Mouse (Mus musculus): Measurements from ENCODE around the gene Shb. TPM values are rescaled to one million over a fixed set of nuclear protein-coding genes. Genes with fewer than 3 reads are reported as not detected.
"Not testable (repeated sequence)": the region's sequence is repeated elsewhere in the genome, so short reads cannot be mapped to it uniquely, and the experiment has no call there.

Gene Shb
- polyA plus RNA-seq, 1 experiment from 2014 or later: 7.2 TPM

GRCm38 (mm10) chr4:45396211-45396610 lies 136.1 kb downstream of the Shb start:
- not testable (repeated sequence) for ATAC-seq; H3K27ac ChIP-seq; H3K4me1 ChIP-seq; H3K27me3 ChIP-seq; H3K4me2 ChIP-seq; H3K4me3 ChIP-seq; H3K9ac ChIP-seq; H3K9me3 ChIP-seq (replicated peaks)
- WGBS: 90% methylated on average over 6 of the region's 6 CpGs
- H3K36me3 ChIP-seq (ENCODE audit: poor library complexity, severe bottlenecking): peaks cover 54% of the 10 kb centered on the region

DNA sequence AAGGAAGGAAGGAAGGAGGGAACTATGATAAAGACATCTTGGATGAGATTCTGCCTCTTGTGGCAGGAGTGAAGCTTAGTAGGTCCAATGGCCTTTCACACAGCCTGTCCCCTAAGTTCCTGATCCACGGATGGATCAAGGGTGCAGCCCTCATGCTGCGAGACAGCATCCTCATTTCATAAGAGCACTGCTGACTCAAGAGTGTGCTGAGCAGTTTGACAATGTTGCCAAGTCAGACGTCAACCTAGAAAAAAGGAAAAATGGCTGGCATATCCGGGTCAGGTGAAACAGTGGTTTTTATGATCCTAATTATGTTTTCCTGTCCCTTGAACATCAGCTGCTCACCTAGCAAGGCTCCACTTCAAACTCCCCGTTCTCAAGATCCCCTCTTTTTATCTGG lies 138.6 kb downstream of the Shb start:
- H3K27ac ChIP-seq: no peak overlapping the region

GRCm38 (mm10) chr4:45392994-45393393 lies 139.3 kb downstream of the Shb start:
- Histone ChIP-seq H3K27me3 (no peaks in the 10 kb centered on the region), H3K36me3 (ENCODE audit: poor library complexity, severe bottlenecking) (peaks cover 24% of the 10 kb centered on the region), H3K4me1 (peaks cover 4% of the 10 kb centered on the region), H3K9me3 (replicated peaks) (no peaks in the 10 kb centered on the region), H3K9ac (no peak overlapping the region), H3K4me3 (no peak overlapping the region), H3K27ac (no peak overlapping the region), H3K4me2 (no peak overlapping the region)
- 91% methylated on average over 8 of the region's 8 CpGs for WGBS
- no peak for ATAC-seq

More for the DNA sequence above, 138.6 kb downstream of the Shb start:
- no peak overlapping the region for H3K4me2 ChIP-seq
- H3K9me3 ChIP-seq (replicated peaks): no peaks in the 10 kb centered on the region
- 80% methylated on average over 5 of the region's 5 CpGs for WGBS
- no peak overlapping the region for H3K4me3 ChIP-seq
- H3K36me3 ChIP-seq (ENCODE audit: poor library complexity, severe bottlenecking): peaks cover 31% of the 10 kb centered on the region
- H3K27me3 ChIP-seq: no peaks in the 10 kb centered on the region
- H3K9ac ChIP-seq: no peak overlapping the region
- no peak for ATAC-seq
- H3K4me1 ChIP-seq: peaks cover 4% of the 10 kb centered on the region

DNA sequence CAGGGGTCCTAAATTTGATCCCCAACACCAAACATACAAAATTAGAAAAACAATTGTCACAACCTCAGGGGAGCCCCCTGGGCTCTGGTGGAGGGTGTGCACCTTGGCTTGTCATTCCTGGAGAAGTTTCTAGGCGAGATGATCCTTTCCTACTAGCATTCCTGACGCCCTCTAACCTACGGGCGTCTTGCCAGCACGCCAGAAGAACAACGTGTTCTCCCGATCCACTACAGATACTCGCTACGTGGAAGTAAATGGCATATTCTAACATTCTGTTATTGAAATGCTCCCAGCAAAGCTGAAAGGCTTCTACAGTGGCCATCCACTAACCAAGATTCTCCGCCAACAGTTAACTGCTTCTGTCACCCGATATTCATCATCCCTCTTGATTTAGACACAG lies 139.7 kb downstream of the Shb start:
- no peak for ATAC-seq
- no peaks in the 10 kb centered on the region for H3K27me3 ChIP-seq
- H3K4me3 ChIP-seq: no peak overlapping the region
- no peaks in the 10 kb centered on the region; the same call in 1 of the 2 replicates for H3K9me3 ChIP-seq (replicated peaks)
- no peak overlapping the region for H3K9ac ChIP-seq
- no peak overlapping the region for H3K27ac ChIP-seq
- WGBS: 78% methylated on average over 11 of the region's 11 CpGs
- H3K4me2 ChIP-seq: no peak overlapping the region
- peaks cover 4% of the 10 kb centered on the region for H3K4me1 ChIP-seq
- H3K36me3 ChIP-seq (ENCODE audit: poor library complexity, severe bottlenecking): peaks cover 20% of the 10 kb centered on the region

DNA sequence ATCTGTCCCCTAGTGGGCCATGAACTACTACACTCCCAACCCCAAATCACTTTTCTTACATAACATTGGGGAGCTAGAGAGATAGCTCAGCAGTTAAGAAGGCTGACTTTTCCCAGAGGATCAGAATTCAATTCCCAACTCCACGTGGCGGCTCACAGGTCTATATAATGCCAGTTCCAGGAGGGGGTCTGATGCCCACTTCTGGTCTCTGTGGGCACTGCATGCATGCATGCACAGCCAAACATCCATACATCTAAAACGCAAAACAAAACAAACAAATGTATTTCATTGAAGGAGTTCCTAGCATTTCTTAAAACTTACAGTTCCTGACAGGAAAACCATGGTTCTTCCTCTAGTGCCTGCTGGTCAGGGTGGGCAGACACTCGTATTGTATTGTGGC lies 140.2 kb downstream of the Shb start:
- Histone ChIP-seq H3K27me3 (no peaks in the 10 kb centered on the region), H3K4me2 (no peak overlapping the region), H3K4me3 (no peak overlapping the region), H3K9ac (no peak overlapping the region), H3K27ac (no peak overlapping the region), H3K9me3 (replicated peaks) (no peaks in the 10 kb centered on the region; the same call in 1 of the 2 replicates), H3K4me1 (peaks cover 4% of the 10 kb centered on the region), H3K36me3 (ENCODE audit: poor library complexity, severe bottlenecking) (peaks cover 15% of the 10 kb centered on the region)
- no peak for ATAC-seq
- WGBS: 71% methylated on average over 4 of the region's 4 CpGs

GRCm38 (mm10) chr4:45387296-45387695 lies 145.0 kb downstream of the Shb start:
- H3K27me3 ChIP-seq; H3K4me1 ChIP-seq; H3K9me3 ChIP-seq (replicated peaks); H3K4me2 ChIP-seq; H3K36me3 ChIP-seq (ENCODE audit: poor library complexity, severe bottlenecking); ATAC-seq; H3K4me3 ChIP-seq; H3K9ac ChIP-seq; H3K27ac ChIP-seq: not testable (repeated sequence)
- WGBS: 95% methylated on average over 5 of the region's 5 CpGs

GRCm38 (mm10) chr4:45382133-45382532 lies 150.1 kb downstream of the Shb start:
- H3K27ac ChIP-seq; H3K9me3 ChIP-seq (replicated peaks); H3K4me1 ChIP-seq; H3K4me3 ChIP-seq; H3K4me2 ChIP-seq; H3K27me3 ChIP-seq; H3K9ac ChIP-seq; ATAC-seq; H3K36me3 ChIP-seq (ENCODE audit: poor library complexity, severe bottlenecking): not testable (repeated sequence)
- WGBS: 84% methylated on average over 2 of the region's 2 CpGs

DNA sequence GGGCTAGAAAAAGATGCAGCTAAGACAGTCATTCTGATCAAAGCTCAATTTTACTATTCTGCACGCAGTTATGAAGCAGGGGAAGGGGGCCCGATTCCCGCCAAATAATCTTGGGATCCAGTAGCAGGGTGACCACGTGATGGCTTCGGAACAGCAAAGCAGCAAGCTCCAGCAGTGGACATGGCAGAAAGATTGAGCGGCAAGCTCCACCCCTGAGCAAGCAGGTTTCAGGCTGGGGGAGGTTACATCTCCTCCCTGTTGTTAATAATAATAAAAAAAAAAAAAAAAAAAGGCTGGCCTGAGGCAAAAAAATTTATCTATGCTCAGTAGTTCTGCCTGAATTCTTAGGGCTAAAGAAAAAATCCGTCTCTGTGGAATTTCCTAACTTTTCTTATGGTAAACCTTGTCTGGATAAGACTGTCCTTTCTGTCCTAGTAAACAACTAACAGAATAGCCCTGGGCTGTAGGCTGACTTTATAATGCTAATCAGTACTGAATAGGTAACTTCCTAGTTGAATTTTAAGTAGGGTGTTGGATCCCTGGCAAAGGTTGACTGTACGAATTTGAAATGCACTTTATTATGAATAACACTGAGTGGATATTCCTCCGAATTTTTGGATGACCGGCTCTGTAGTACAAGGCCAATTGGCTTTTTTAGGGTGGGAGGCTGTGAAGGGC lies 151.2 kb downstream of the Shb start:
- not testable (repeated sequence) for ATAC-seq; H3K4me3 ChIP-seq; H3K27ac ChIP-seq; H3K9me3 ChIP-seq (replicated peaks); H3K27me3 ChIP-seq; H3K9ac ChIP-seq; H3K4me1 ChIP-seq; H3K4me2 ChIP-seq
- peaks cover 15% of the 10 kb centered on the region for H3K36me3 ChIP-seq (ENCODE audit: poor library complexity, severe bottlenecking)
- WGBS: 85% methylated on average over 10 of the region's 10 CpGs

DNA sequence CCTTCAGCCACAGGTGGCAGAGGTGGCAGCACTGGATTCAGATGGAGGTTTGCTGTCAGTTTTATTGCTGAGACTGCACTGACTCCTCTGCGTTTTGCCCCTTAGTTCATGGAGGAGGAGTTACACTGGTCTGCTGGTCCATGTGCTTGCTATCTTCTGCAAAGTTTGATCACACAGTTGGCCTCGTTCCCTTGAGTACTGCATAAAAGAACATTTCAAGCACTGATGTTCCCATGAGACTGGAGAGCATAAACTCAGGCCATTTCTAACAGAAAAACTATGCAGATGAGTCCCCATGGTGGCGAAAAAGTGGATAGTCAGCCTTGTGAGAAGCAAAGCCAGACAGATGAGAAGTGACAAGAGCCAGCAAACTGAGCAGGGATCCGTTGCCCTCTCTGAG lies 155.7 kb downstream of the Shb start:
- no peaks in the 10 kb centered on the region for H3K27me3 ChIP-seq
- no peak overlapping the region for H3K4me3 ChIP-seq
- no peak overlapping the region for H3K9ac ChIP-seq
- H3K4me1 ChIP-seq: no peaks in the 10 kb centered on the region
- no peaks in the 10 kb centered on the region for H3K9me3 ChIP-seq (replicated peaks)
- H3K4me2 ChIP-seq: no peak overlapping the region
- ATAC-seq: no peak
- 88% methylated on average over 4 of the region's 4 CpGs for WGBS
- no peak overlapping the region for H3K27ac ChIP-seq
- H3K36me3 ChIP-seq (ENCODE audit: poor library complexity, severe bottlenecking): peaks cover 56% of the 10 kb centered on the region

- WGBS: 88% methylated on average over 5 of the region's 5 CpGs
- H3K4me3 ChIP-seq: no peak overlapping the region
- H3K9me3 ChIP-seq (replicated peaks): no peaks in the 10 kb centered on the region
- H3K27ac ChIP-seq: no peak overlapping the region
- no peak overlapping the region for H3K4me2 ChIP-seq
- H3K36me3 ChIP-seq (ENCODE audit: poor library complexity, severe bottlenecking): peaks cover 71% of the 10 kb centered on the region
- H3K27me3 ChIP-seq: no peaks in the 10 kb centered on the region
- no peak for ATAC-seq
- H3K4me1 ChIP-seq: no peaks in the 10 kb centered on the region
- H3K9ac ChIP-seq: no peak overlapping the region
Observed at GRCm38 (mm10) chr4:45374879-45375278, 157.4 kb downstream of the Shb start.

Small RNAs within 50 kb of the gene (microRNA-seq; reads per million reads assigned to microRNA genes)
- gene Gm22518 (not detected), gene Gm25692 (not detected)

Other genes starting within 250 kb of the Shb start
- 16.6 and 22.1 TPM in 2 replicates for gene Trmt10b, start 235.3 kb downstream of the Shb start, polyA plus RNA-seq (2015; fragmentation: Nextera tagmentation; extraction: Ambion mirVana)
- 7.3 and 7.4 TPM in 2 replicates for gene Dcaf10, start 190.4 kb downstream of the Shb start, polyA plus RNA-seq (2015; fragmentation: Nextera tagmentation; extraction: Ambion mirVana)
- gene Exosc3, start 189.7 kb downstream of the Shb start, polyA plus RNA-seq (2015; fragmentation: Nextera tagmentation; extraction: Ambion mirVana): 71.3 and 73.6 TPM in 2 replicates
- gene Slc25a51, start 123.7 kb downstream of the Shb start, polyA plus RNA-seq (2015; fragmentation: Nextera tagmentation; extraction: Ambion mirVana): 72.5 and 74.0 TPM in 2 replicates